Mouse (Mus musculus): Measurements from ENCODE around the gene Mios.

DNA sequence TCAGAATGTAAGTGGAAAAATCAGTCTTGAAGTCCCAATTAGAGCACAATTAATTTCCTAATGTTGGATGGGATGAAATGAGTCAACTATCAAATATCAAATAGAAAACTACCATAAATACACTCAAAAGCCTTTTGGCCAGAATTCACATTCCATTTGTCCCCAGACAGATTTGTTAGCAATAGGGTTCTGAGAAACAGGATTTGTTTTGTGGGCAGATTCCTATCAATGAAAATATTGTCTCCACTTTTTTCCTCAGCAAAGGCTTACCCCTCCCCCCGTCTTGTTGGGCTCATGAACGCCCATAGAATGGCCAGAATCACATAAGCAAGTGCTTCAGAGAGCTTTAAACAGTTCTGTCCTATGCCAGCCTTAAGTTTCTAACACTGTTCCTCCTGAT lies 49.0 kb upstream of the Mios start:
- TF ChIP-seq POLR2AphosphoS5 (IDR thresholded peaks at IDR 0.05; ENCODE audit: insufficient replicate concordance, low read depth, low read length) (no peak), GATA1 (IDR thresholded peaks at IDR 0.05; ENCODE audit: borderline replicate concordance, low read length) (no peak), CTCF (IDR thresholded peaks at IDR 0.05; ENCODE audit: low read depth, low read length) (no peak)
